In genomic region chr3:85594452-85594851, GRCm38 (mm10) we compare ENCODE assay signal across 22 mouse cellular contexts.
"Had no signal": no experiment of that assay in that cellular context is flagged by ENCODE, and none has a peak within 500 bp of the region (broad histone marks: within the 10 kb centered on the region; RNA-seq: fewer than 3 reads in every experiment).

No protein-coding gene starts in this region.

- H3K4me1 ChIP-seq: limb, embryonic 12.5 days; limb, embryonic 15.5 days; lung, embryonic 15.5 days; midbrain, embryonic 10.5 days; midbrain, embryonic 13.5 days; neural tube, embryonic 13.5 days had no signal

- H3K4me3 ChIP-seq: limb, embryonic 12.5 days; limb, embryonic 15.5 days; liver, embryonic 15.5 days; lung, embryonic 15.5 days; megakaryocyte, embryonic 14.5 days; midbrain, embryonic 10.5 days; midbrain, embryonic 13.5 days; myocyte; neural tube, embryonic 13.5 days had no signal

- H3K27ac ChIP-seq: kidney, postnatal 0 days; limb, embryonic 12.5 days; limb, embryonic 15.5 days; liver, embryonic 15.5 days; lung, embryonic 15.5 days; midbrain, embryonic 10.5 days; midbrain, embryonic 13.5 days; neural tube, embryonic 13.5 days had no signal

- H3K36me3 ChIP-seq: limb, embryonic 12.5 days; limb, embryonic 15.5 days; liver, embryonic 15.5 days; lung, embryonic 15.5 days; midbrain, embryonic 10.5 days; midbrain, embryonic 13.5 days; neural tube, embryonic 13.5 days had no signal

- H3K4me2 ChIP-seq: limb, embryonic 12.5 days; limb, embryonic 15.5 days; liver, embryonic 11.5 days; liver, embryonic 15.5 days; lung, embryonic 15.5 days; midbrain, embryonic 13.5 days; neural tube, embryonic 13.5 days had no signal

- ATAC-seq: midbrain, embryonic 13.5 days; midbrain, embryonic 16.5 days had no signal

- DNase-seq: kidney, postnatal 25 days; left cerebral cortex, postnatal 4 days; lung, adult 18-20 months; lung, postnatal 10 days; lung, postnatal 36 days; retina, postnatal 1 day; right cerebral cortex, postnatal 25 days; spleen, adult 18-20 months; thymus, adult 18-20 months; thymus, postnatal 36 days had no signal

- H3K27me3 ChIP-seq: limb, embryonic 12.5 days; limb, embryonic 15.5 days; liver, embryonic 15.5 days; lung, embryonic 15.5 days; megakaryocyte, embryonic 14.5 days; midbrain, embryonic 13.5 days; neural tube, embryonic 13.5 days had no signal

- H3K9me3 ChIP-seq: limb, embryonic 12.5 days; limb, embryonic 15.5 days; liver, embryonic 15.5 days; lung, embryonic 15.5 days; megakaryocyte, embryonic 14.5 days; midbrain, embryonic 10.5 days; midbrain, embryonic 13.5 days; neural tube, embryonic 13.5 days had no signal

- H3K9ac ChIP-seq: limb, embryonic 12.5 days; limb, embryonic 15.5 days; liver, embryonic 15.5 days; lung, embryonic 15.5 days; midbrain, embryonic 13.5 days; neural tube, embryonic 13.5 days had no signal
